Mouse (Mus musculus) lung, embryonic 16.5 days (tissue): Measurements from ENCODE around the gene Rrp36. TPM values are rescaled to one million over a fixed set of nuclear protein-coding genes. Genes with fewer than 3 reads are reported as not detected.

ENCODE experiments used
- ATAC-seq: fragments of 200-750 bp; cut with Nextera tagmentation; 2 replicates; pipeline ENCODE4 v1.8.0; 2017; ENCODE audit warnings: low read depth, mild to moderate bottlenecking, moderate library complexity
- H3K27ac ChIP-seq: fragments of 300-500 bp; sonication (generic); 2 replicates; pipeline ENCODE4 v1.5.1; 2014; ENCODE audit warnings: mild to moderate bottlenecking, control low read depth, low read length
- H3K27me3 ChIP-seq: fragments of 300-500 bp; sonication (generic); 2 replicates; pipeline ENCODE4 v1.6.1; 2014; ENCODE audit warnings: low read depth, low read length, mixed read lengths; ENCODE audit not compliant: control insufficient read depth, insufficient read depth
- H3K36me3 ChIP-seq: fragments of 300-500 bp; sonication (generic); 2 replicates; pipeline ENCODE4 v1.6.1; 2014; ENCODE audit warnings: low read length; ENCODE audit not compliant: control insufficient read depth, insufficient read depth
- H3K4me1 ChIP-seq: fragments of 300-500 bp; sonication (generic); replicated peaks from 2 replicates; pipeline ENCODE4 v1.6.1; 2014; ENCODE audit warnings: low read length, mixed read lengths; ENCODE audit not compliant: control insufficient read depth, insufficient read depth
- H3K4me2 ChIP-seq: fragments of 300-500 bp; sonication (generic); 2 replicates; pipeline ENCODE4 v1.6.1; 2014; ENCODE audit warnings: low read depth, low read length, control low read depth
- H3K4me3 ChIP-seq: fragments of 300-500 bp; sonication (generic); 2 replicates; pipeline ENCODE4 v1.5.1; 2014; ENCODE audit warnings: mild to moderate bottlenecking, low read length, control low read depth
- H3K9ac ChIP-seq: fragments of 300-500 bp; sonication (generic); 2 replicates; pipeline ENCODE4 v1.6.1; 2014; ENCODE audit warnings: low read length, control low read depth
- H3K9me3 ChIP-seq: fragments of 300-500 bp; sonication (generic); 2 replicates; pipeline ENCODE4 v1.6.1; 2016; ENCODE audit warnings: low read length; ENCODE audit not compliant: control insufficient read depth
- WGBS: fragments of 180-500 bp; shearing (Covaris S2); extraction: QIAGEN DNeasy Blood & Tissue Kit; methylation state at CpG from one replicate; pipeline ENCODE4 v1.1.7; 2014; 5-methylcytosine and 5-hydroxymethylcytosine counted together
- polyA plus RNA-seq: library from polyadenylated mRNA; unstranded; fragments of >200 nt; fragmentation: Nextera tagmentation; extraction: Ambion mirVana; gene quantifications from 2 replicates; pipeline ENCODE4 v1.2.1, GENCODE M21; 2015

Gene Rrp36
- polyA plus RNA-seq, 1 experiment from 2014 or later, result 51.6 TPM

DNA sequence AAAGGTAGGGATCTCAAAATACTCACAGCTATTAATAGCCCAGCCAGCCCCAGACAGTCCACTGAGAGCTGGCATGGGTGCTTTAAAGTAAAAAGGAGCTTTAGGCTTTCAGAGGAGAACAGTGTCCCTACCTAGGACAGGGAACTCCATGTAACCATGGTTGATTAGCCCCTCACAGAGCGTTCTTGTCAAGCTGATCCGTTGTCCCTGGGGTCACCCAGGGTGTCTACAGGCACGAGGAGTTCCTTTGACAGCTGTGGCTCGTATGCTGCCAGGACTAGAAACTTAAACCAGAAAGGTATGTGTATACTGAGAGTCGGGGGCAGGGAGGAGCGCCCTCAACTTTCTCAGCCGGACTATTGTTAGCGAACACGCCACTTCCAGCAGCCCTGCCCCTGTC, 4.8 kb upstream of the Rrp36 start:
- Histone ChIP-seq H3K27ac (no peak overlapping the region), H3K4me1 (peaks cover 27% of the 10 kb centered on the region), H3K4me3 (no peak overlapping the region), H3K36me3 (peaks cover 29% of the 10 kb centered on the region), H3K9me3 (no peaks in the 10 kb centered on the region), H3K27me3 (no peaks in the 10 kb centered on the region), H3K9ac (peak overlapping the region; percentile 74), H3K4me2 (peak overlapping the region; percentile 88)
- ATAC-seq, result no peak
- 27% methylated on average over 9 of the region's 9 CpGs for WGBS

- Histone ChIP-seq H3K4me1 (peaks cover 29% of the 10 kb centered on the region), H3K9me3 (no peaks in the 10 kb centered on the region), H3K27ac (no peak within 1 kb of the TSS), H3K27me3 (no peaks in the 10 kb centered on the region), H3K4me2 (peak within 1 kb of the TSS; percentile 88), H3K36me3 (peaks cover 24% of the 10 kb centered on the region), H3K4me3 (peak within 1 kb of the TSS; percentile 71), H3K9ac (peak within 1 kb of the TSS; percentile 74)
- WGBS, result 81% methylated on average over 8 of the region's 9 CpGs
- no peak for ATAC-seq
Measured at GRCm38 (mm10) chr17:46678416-46678815, 4.3 kb upstream of the Rrp36 start, which contains the start of gene Mea1. Mea1 (plus strand) TSS chr17:46678793.

GRCm38 (mm10) chr17:46674530-46675283, 555 bp upstream of the Rrp36 start:
- peak overlapping the region; percentile 81 for H3K4me3 ChIP-seq
- peaks cover 24% of the 10 kb centered on the region for H3K4me1 ChIP-seq
- H3K27me3 ChIP-seq, result no peaks in the 10 kb centered on the region
- peak overlapping the region; percentile 86 for H3K27ac ChIP-seq
- no peak; the same call in 1 of the 2 replicates for ATAC-seq
- H3K9me3 ChIP-seq, result no peaks in the 10 kb centered on the region
- WGBS, result 20% methylated on average over 15 of the region's 15 CpGs
- H3K4me2 ChIP-seq, result peak overlapping the region; percentile 86
- H3K36me3 ChIP-seq, result peaks cover 23% of the 10 kb centered on the region
- H3K9ac ChIP-seq, result peak overlapping the region; percentile 60

DNA sequence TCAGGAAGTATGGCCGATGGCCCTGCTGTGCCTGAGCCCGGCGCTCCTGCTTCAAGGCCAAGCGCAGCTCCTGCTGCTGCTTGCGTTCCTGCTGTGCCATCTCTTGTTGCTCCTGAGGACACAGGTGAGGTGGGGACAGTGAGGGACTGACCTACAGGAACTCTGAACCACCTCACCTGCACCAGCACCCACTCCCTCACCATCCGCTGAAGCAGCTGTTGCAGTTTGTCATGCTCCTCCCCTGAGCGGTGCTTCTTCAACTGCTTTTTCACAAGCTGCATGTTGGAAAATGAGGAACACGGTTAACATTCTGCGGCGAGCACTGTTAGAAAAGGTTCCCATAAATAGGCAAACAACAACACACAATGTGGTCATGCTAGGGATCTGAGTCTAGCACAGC, 4.2 kb downstream of the Rrp36 start:
- WGBS, result 94% methylated on average over 10 of the region's 10 CpGs
- Histone ChIP-seq H3K36me3 (peaks cover 22% of the 10 kb centered on the region), H3K27ac (no peak overlapping the region), H3K9me3 (no peaks in the 10 kb centered on the region), H3K4me1 (peaks cover 10% of the 10 kb centered on the region), H3K4me3 (no peak overlapping the region), H3K27me3 (no peaks in the 10 kb centered on the region), H3K9ac (no peak overlapping the region), H3K4me2 (no peak overlapping the region)
- ATAC-seq, result no peak

GRCm38 (mm10) chr17:46667712-46668111, 6.4 kb downstream of the Rrp36 start:
- no peak for ATAC-seq
- Histone ChIP-seq H3K9ac (no peak overlapping the region), H3K36me3 (peaks cover 38% of the 10 kb centered on the region), H3K27ac (no peak overlapping the region), H3K4me3 (no peak overlapping the region), H3K9me3 (no peaks in the 10 kb centered on the region), H3K4me1 (no peaks in the 10 kb centered on the region), H3K4me2 (no peak overlapping the region), H3K27me3 (no peaks in the 10 kb centered on the region)
- WGBS, result 88% methylated on average over 16 of the region's 16 CpGs

GRCm38 (mm10) chr17:46662730-46663129, 11.4 kb downstream of the Rrp36 start:
- ATAC-seq, result no peak
- Histone ChIP-seq H3K9ac (no peak overlapping the region), H3K9me3 (no peaks in the 10 kb centered on the region), H3K36me3 (peaks cover 62% of the 10 kb centered on the region), H3K27ac (no peak overlapping the region), H3K27me3 (no peaks in the 10 kb centered on the region), H3K4me3 (no peak overlapping the region), H3K4me2 (no peak overlapping the region), H3K4me1 (no peaks in the 10 kb centered on the region)
- WGBS, result 76% methylated on average over 5 of the region's 5 CpGs

DNA sequence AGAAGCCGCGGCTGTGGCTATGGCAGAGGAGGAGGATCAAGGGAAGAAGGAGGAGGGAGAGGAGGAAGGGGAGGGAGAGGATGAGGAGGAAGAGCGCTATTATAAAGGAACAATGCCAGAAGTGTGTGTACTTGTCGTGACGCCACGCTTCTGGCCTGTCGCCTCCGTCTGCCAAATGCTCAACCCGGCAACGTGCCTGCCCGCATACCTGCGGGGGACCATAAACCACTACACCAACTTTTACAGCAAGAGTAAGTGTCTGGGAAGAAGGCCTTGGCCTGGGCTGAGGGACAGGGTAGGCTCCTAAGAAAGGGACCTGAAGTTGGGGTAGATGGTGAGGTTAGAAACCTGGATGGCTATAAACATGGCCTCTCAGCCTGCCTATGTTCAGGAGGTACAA, 12.2 kb downstream of the Rrp36 start:
- no peaks in the 10 kb centered on the region for H3K9me3 ChIP-seq
- no peak overlapping the region for H3K4me3 ChIP-seq
- no peak overlapping the region for H3K27ac ChIP-seq
- peaks cover 67% of the 10 kb centered on the region for H3K36me3 ChIP-seq
- no peak overlapping the region for H3K4me2 ChIP-seq
- no peaks in the 10 kb centered on the region for H3K4me1 ChIP-seq
- ATAC-seq, result no peak
- 86% methylated on average over 12 of the region's 12 CpGs for WGBS
- H3K9ac ChIP-seq, result no peak overlapping the region
- H3K27me3 ChIP-seq, result no peaks in the 10 kb centered on the region

GRCm38 (mm10) chr17:46661351-46661750, 12.8 kb downstream of the Rrp36 start:
- Histone ChIP-seq H3K4me3 (no peak overlapping the region), H3K4me2 (no peak overlapping the region), H3K27me3 (no peaks in the 10 kb centered on the region), H3K27ac (no peak overlapping the region), H3K9me3 (no peaks in the 10 kb centered on the region), H3K36me3 (peaks cover 70% of the 10 kb centered on the region), H3K9ac (no peak overlapping the region), H3K4me1 (no peaks in the 10 kb centered on the region)
- no peak for ATAC-seq
- 94% methylated on average over 9 of the region's 9 CpGs for WGBS

- no peak overlapping the region for H3K27ac ChIP-seq
Measured at GRCm38 (mm10) chr17:46656054-46656453, 18.1 kb downstream of the Rrp36 start.

More at GRCm38 (mm10) chr17:46656054-46656453, 18.1 kb downstream of the Rrp36 start:
- WGBS, result 61% methylated on average over 6 of the region's 6 CpGs
- H3K9ac ChIP-seq, result no peak overlapping the region
- peaks cover 18% of the 10 kb centered on the region for H3K4me1 ChIP-seq
- peaks cover 65% of the 10 kb centered on the region for H3K36me3 ChIP-seq
- H3K9me3 ChIP-seq, result 0 out of 2 replicates have a peak, but pooled peaks cover 3% of the 10 kb centered on the region
- no peaks in the 10 kb centered on the region for H3K27me3 ChIP-seq
- H3K4me2 ChIP-seq, result no peak overlapping the region
- no peak overlapping the region for H3K4me3 ChIP-seq
- no peak for ATAC-seq
